Mouse (Mus musculus) kidney, postnatal 0 days (tissue): ENCODE measurements around the gene Ltbp2. TPM values are rescaled to one million over a fixed set of nuclear protein-coding genes. Genes with fewer than 3 reads are reported as not detected.
A peak's percentile ranks its signal among the peaks of the same experiment; 100 is the strongest.

Experiments used
- ATAC-seq: fragments of 200-750 bp; cut with Nextera tagmentation; replicated peaks from 2 replicates; pipeline ENCODE4 v1.8.0; 2017; ENCODE audit warnings: low read depth, moderate number of reproducible peaks, moderate TSS enrichment, moderate library complexity; ENCODE audit not compliant: low FRiP score
- DNase-seq: peaks from one replicate; pipeline ENCODE4 v3.0.0-alpha.2; 2016; ENCODE audit warnings: low spot score
- H3K27ac ChIP-seq: fragments of 300-500 bp; sonication (generic); 2 replicates; pipeline ENCODE4 v1.5.1; 2014; ENCODE audit warnings: mild to moderate bottlenecking
- H3K27me3 ChIP-seq: fragments of 300-500 bp; sonication (generic); 2 replicates; pipeline ENCODE4 v1.6.1; 2014; ENCODE audit warnings: low read length, mixed read lengths; ENCODE audit not compliant: insufficient read depth
- H3K36me3 ChIP-seq: fragments of 300-500 bp; sonication (generic); 2 replicates; pipeline ENCODE4 v1.6.1; 2014; ENCODE audit warnings: low read length, mixed read lengths; ENCODE audit not compliant: insufficient read depth
- H3K4me1 ChIP-seq: fragments of 300-500 bp; sonication (generic); replicated peaks from 2 replicates; pipeline ENCODE4 v1.6.1; 2014; ENCODE audit warnings: antibody characterized with exemption, low read length, mixed read lengths; ENCODE audit not compliant: insufficient read depth
- H3K4me2 ChIP-seq: fragments of 300-500 bp; sonication (generic); 2 replicates; pipeline ENCODE4 v1.6.1; 2014; ENCODE audit warnings: mild to moderate bottlenecking, low read length, moderate library complexity, mixed read lengths
- H3K4me3 ChIP-seq: fragments of 300-500 bp; sonication (generic); replicated peaks from 2 replicates; pipeline ENCODE4 v1.5.1; 2014; ENCODE audit warnings: low read depth, low read length
- H3K9ac ChIP-seq: fragments of 300-500 bp; sonication (generic); 2 replicates; pipeline ENCODE4 v1.6.1; 2014; ENCODE audit warnings: low read depth, low read length
- H3K9me3 ChIP-seq: fragments of 300-500 bp; sonication (generic); replicated peaks from 2 replicates; pipeline ENCODE4 v1.6.1; 2016; ENCODE audit warnings: low read length, inconsistent platforms, mixed read lengths
- CTCF ChIP-seq: IDR thresholded peaks from 2 replicates; pipeline ENCODE4 v1.5.1; 2016; ENCODE audit warnings: antibody characterized with exemption, low read depth, mild to moderate bottlenecking, moderate library complexity
- WGBS: fragments of 180-500 bp; shearing (Covaris S2); extraction: QIAGEN DNeasy Blood & Tissue Kit; methylation state at CpG from one replicate; pipeline ENCODE4 v1.1.7; 2014; 5-methylcytosine and 5-hydroxymethylcytosine counted together
- polyA plus RNA-seq: library from polyadenylated mRNA; unstranded; fragments of >200 nt; fragmentation: Nextera tagmentation; extraction: Ambion mirVana; gene quantifications from 2 replicates; pipeline ENCODE4 v1.2.1, GENCODE M21; 2015

The Ltbp2 gene
- polyA plus RNA-seq, 1 experiment from 2014 or later = 0.14 TPM

- no peak overlapping the region for H3K9ac ChIP-seq
- H3K9me3 ChIP-seq = no peaks in the 10 kb centered on the region
- 53% methylated on average over 5 of the region's 5 CpGs for WGBS
- no peak overlapping the region for H3K4me3 ChIP-seq
- H3K27ac ChIP-seq = no peak overlapping the region
- H3K4me2 ChIP-seq = no peak overlapping the region
- no peaks in the 10 kb centered on the region for H3K27me3 ChIP-seq
- ATAC-seq = no peak
- no peak for DNase-seq
- no peak for TF ChIP-seq CTCF
- no peaks in the 10 kb centered on the region for H3K36me3 ChIP-seq
- no peaks in the 10 kb centered on the region for H3K4me1 ChIP-seq
Observed at GRCm38 (mm10) chr12:84824203-84824602, 52.1 kb downstream of the Ltbp2 start.

GRCm38 (mm10) chr12:84823601-84824000 lies 52.7 kb downstream of the Ltbp2 start:
- Histone ChIP-seq H3K4me3 (no peak overlapping the region), H3K36me3 (no peaks in the 10 kb centered on the region), H3K9me3 (no peaks in the 10 kb centered on the region), H3K27ac (no peak overlapping the region), H3K4me1 (no peaks in the 10 kb centered on the region), H3K4me2 (no peak overlapping the region), H3K27me3 (no peaks in the 10 kb centered on the region), H3K9ac (no peak overlapping the region)
- TF ChIP-seq CTCF = no peak
- ATAC-seq (no peak), DNase-seq (no peak)
- WGBS = 84% methylated on average over 7 of the region's 7 CpGs

GRCm38 (mm10) chr12:84819236-84820168 lies 56.8 kb downstream of the Ltbp2 start:
- WGBS = 88% methylated on average over 13 of the region's 13 CpGs
- ATAC-seq = no peak
- Histone ChIP-seq H3K9me3 (no peaks in the 10 kb centered on the region), H3K4me2 (no peak overlapping the region), H3K27ac (no peak overlapping the region), H3K9ac (no peak overlapping the region), H3K4me1 (no peaks in the 10 kb centered on the region), H3K27me3 (no peaks in the 10 kb centered on the region), H3K4me3 (no peak overlapping the region), H3K36me3 (no peaks in the 10 kb centered on the region)
- TF ChIP-seq CTCF = no peak
- DNase-seq = no peak

- H3K27me3 ChIP-seq = no peaks in the 10 kb centered on the region
- H3K4me1 ChIP-seq = no peaks in the 10 kb centered on the region
- DNase-seq (no peak), ATAC-seq (no peak)
- no peak overlapping the region for H3K4me2 ChIP-seq
- WGBS = 67% methylated on average over 4 of the region's 4 CpGs
- H3K9ac ChIP-seq = no peak overlapping the region
- no peak overlapping the region for H3K4me3 ChIP-seq
- H3K9me3 ChIP-seq = no peaks in the 10 kb centered on the region
- no peak for TF ChIP-seq CTCF
- H3K36me3 ChIP-seq = no peaks in the 10 kb centered on the region
- H3K27ac ChIP-seq = no peak overlapping the region
Observed at GRCm38 (mm10) chr12:84818496-84818895, 57.8 kb downstream of the Ltbp2 start.

- no peak overlapping the region for H3K4me2 ChIP-seq
- H3K27me3 ChIP-seq = no peaks in the 10 kb centered on the region
- ATAC-seq (no peak), DNase-seq (no peak)
- H3K4me3 ChIP-seq = no peak overlapping the region
- no peaks in the 10 kb centered on the region for H3K36me3 ChIP-seq
- 73% methylated on average over 3 of the region's 3 CpGs for WGBS
- no peaks in the 10 kb centered on the region for H3K9me3 ChIP-seq
- TF ChIP-seq CTCF = no peak
- no peaks in the 10 kb centered on the region for H3K4me1 ChIP-seq
- H3K9ac ChIP-seq = no peak overlapping the region
- no peak overlapping the region for H3K27ac ChIP-seq
Observed at GRCm38 (mm10) chr12:84814663-84815325, 61.5 kb downstream of the Ltbp2 start.

- Histone ChIP-seq H3K9me3 (no peaks in the 10 kb centered on the region), H3K27ac (no peak overlapping the region), H3K4me2 (no peak overlapping the region), H3K4me1 (no peaks in the 10 kb centered on the region), H3K36me3 (no peaks in the 10 kb centered on the region), H3K4me3 (no peak overlapping the region), H3K9ac (no peak overlapping the region), H3K27me3 (no peaks in the 10 kb centered on the region)
- 52% methylated on average over 7 of the region's 7 CpGs for WGBS
- peak; percentile 39; the same call in 1 of the 2 replicates for TF ChIP-seq CTCF
- no peak for ATAC-seq
- DNase-seq = peak; percentile 39
Observed at GRCm38 (mm10) chr12:84813773-84814172, 62.6 kb downstream of the Ltbp2 start.
